Mouse (Mus musculus) spleen, postnatal 10 days (tissue): ENCODE data around the gene Gm21818.
"Not testable (repeated sequence)": the region's sequence is repeated elsewhere in the genome, so short reads cannot be mapped to it uniquely, and the experiment has no call there.

Experiments
- DNase-seq, 2 experiments: peaks; one replicate each; pipeline ENCODE4 v3.0.0; 2021 to 2022; ENCODE audit warnings: low spot score in 2 of 2

Gm21818 gene

GRCm38 (mm10) chr13:120172133-120172532 lies at the start of gene Gm21818:
Gene Gm21818, plus strand, starts transcription at chr13:120172433.
- DNase-seq, result not testable (repeated sequence)

GRCm38 (mm10) chr13:120139946-120140345 lies 32.3 kb upstream of the Gm21818 start, which contains the start of gene Gm20767:
Gene Gm20767, plus strand, starts transcription at chr13:120140246.
- DNase-seq, result not testable (repeated sequence)

GRCm38 (mm10) chr13:120142348-120142747 lies 29.9 kb upstream of the Gm21818 start:
- not testable (repeated sequence) for DNase-seq

- DNase-seq, result not testable (repeated sequence)
Observed at GRCm38 (mm10) chr13:120149660-120150407, 22.4 kb upstream of the Gm21818 start.

GRCm38 (mm10) chr13:120150589-120150988 lies 21.6 kb upstream of the Gm21818 start:
- not testable (repeated sequence) for DNase-seq

- DNase-seq, result peak in 1 of 2 experiments; percentile 20
Observed at GRCm38 (mm10) chr13:120168301-120168700, 3.9 kb upstream of the Gm21818 start.

GRCm38 (mm10) chr13:120196189-120196821 lies 24.1 kb downstream of the Gm21818 start:
- DNase-seq, result not testable (repeated sequence)

GRCm38 (mm10) chr13:120215847-120216246 lies 43.6 kb downstream of the Gm21818 start, which contains the start of gene Gm21762:
Gene Gm21762, minus strand, starts transcription at chr13:120215947.
- DNase-seq, result not testable (repeated sequence)

- not testable (repeated sequence) for DNase-seq
Observed at GRCm38 (mm10) chr13:120220922-120221321, 48.7 kb downstream of the Gm21818 start.

GRCm38 (mm10) chr13:120223012-120223659 lies 50.9 kb downstream of the Gm21818 start:
- not testable (repeated sequence) for DNase-seq
